Comparison of ENCODE assay signal across 28 mouse cellular contexts in the genomic region with DNA sequence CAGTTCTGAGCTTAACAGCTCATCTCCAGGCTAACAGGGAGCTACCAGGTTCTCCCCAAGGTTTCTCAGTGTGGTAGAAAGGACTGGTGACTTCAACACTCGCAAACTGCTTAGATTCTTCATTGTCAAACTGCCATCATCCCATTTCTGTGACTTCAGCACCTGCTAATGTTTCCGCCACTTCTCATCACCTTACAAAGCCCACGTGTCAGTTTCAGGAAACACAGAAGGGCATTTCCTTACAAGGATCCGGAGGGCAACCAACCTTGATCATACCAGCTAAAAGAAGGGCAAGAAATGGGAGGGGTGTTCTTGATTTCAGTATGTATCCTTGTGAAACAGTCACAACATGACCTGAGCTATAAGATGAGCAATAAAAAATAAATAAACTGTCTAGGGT. TPM values are rescaled to one million over a fixed set of nuclear protein-coding genes. Genes with fewer than 3 reads are reported as not detected.
DNase-seq lines count a peak whose midpoint lies in the region; ATAC-seq and TF ChIP-seq lines count a peak whose summit lies in the region.
"Had no signal": no experiment of that assay in that cellular context is flagged by ENCODE, and none has a peak within 500 bp of the region (broad histone marks: within the 10 kb centered on the region; RNA-seq: fewer than 3 reads in every experiment).

No protein-coding gene starts in this region.

- no peak overlapping the region for H3K4me3 ChIP-seq in midbrain, postnatal 0 days (ENCODE audit: low read depth, low read length)
- H3K4me3 ChIP-seq in midbrain, embryonic 13.5 days (replicated peaks) = no peak overlapping the region
- H3K4me3 ChIP-seq in olfactory bulb, adult 2 months (ENCODE audit: insufficient read depth, low read depth, low read length) = peak overlapping the region; percentile 35
- H3K4me3 ChIP-seq in forebrain, embryonic 15.5 days = no peak overlapping the region
- H3K4me3 ChIP-seq: embryonic facial prominence, embryonic 10.5 days; embryonic facial prominence, embryonic 13.5 days; erythroblast, embryonic 14.5 days; forebrain, embryonic 12.5 days; hindbrain, embryonic 12.5 days; hindbrain, embryonic 15.5 days; intestine, embryonic 15.5 days had no signal

- 0 out of 2 replicates have a peak, but pooled peaks cover 5% of the 10 kb centered on the region for H3K4me1 ChIP-seq in midbrain, postnatal 0 days (ENCODE audit: insufficient read depth, low read length)
- peaks cover 22% of the 10 kb centered on the region for H3K4me1 ChIP-seq in midbrain, embryonic 13.5 days (replicated peaks)
- peaks cover 14% of the 10 kb centered on the region for H3K4me1 ChIP-seq in olfactory bulb, adult 2 months (ENCODE audit: control insufficient read depth, insufficient read depth, low read length)
- H3K4me1 ChIP-seq in forebrain, embryonic 15.5 days = peaks cover 10% of the 10 kb centered on the region

- no peak for TF ChIP-seq CTCF in midbrain, postnatal 0 days (IDR thresholded peaks at IDR 0.05)
- no peak for TF ChIP-seq CTCF in olfactory bulb, adult 2 months (IDR thresholded peaks at IDR 0.05; ENCODE audit: insufficient read depth, low read depth, low read length)

- H3K27me3 ChIP-seq in midbrain, postnatal 0 days (ENCODE audit: insufficient read depth, low read length) = peaks cover 4% of the 10 kb centered on the region; the same call in 1 of the 2 replicates
- peaks cover 18% of the 10 kb centered on the region for H3K27me3 ChIP-seq in midbrain, embryonic 13.5 days
- no peaks in the 10 kb centered on the region for H3K27me3 ChIP-seq in forebrain, embryonic 15.5 days
- H3K27me3 ChIP-seq: embryonic facial prominence, embryonic 13.5 days; intestine, embryonic 15.5 days; Patski had no signal

- peak overlapping the region; percentile 6; the same call in 1 of the 2 replicates for H3K4me2 ChIP-seq in midbrain, postnatal 0 days (ENCODE audit: low read depth, low read length, poor library complexity, severe bottlenecking)
- no peak overlapping the region for H3K4me2 ChIP-seq in midbrain, embryonic 13.5 days (replicated peaks)
- no peak overlapping the region for H3K4me2 ChIP-seq in forebrain, embryonic 15.5 days (replicated peaks)
- H3K4me2 ChIP-seq: forebrain, embryonic 12.5 days; heart, embryonic 11.5 days; hindbrain, embryonic 12.5 days; intestine, embryonic 15.5 days had no signal

- ATAC-seq in midbrain, postnatal 0 days (ENCODE audit: low FRiP score) = no peak
- ATAC-seq in midbrain, embryonic 13.5 days = no peak
- ATAC-seq in forebrain, embryonic 15.5 days (replicated peaks) = no peak
- ATAC-seq: forebrain, embryonic 16.5 days; intestine, embryonic 15.5 days; Patski had no signal

- H3K36me3 ChIP-seq in midbrain, postnatal 0 days (ENCODE audit: insufficient read depth, low read length) = no peaks in the 10 kb centered on the region
- H3K36me3 ChIP-seq in midbrain, embryonic 13.5 days = no peaks in the 10 kb centered on the region
- H3K36me3 ChIP-seq in forebrain, embryonic 15.5 days = no peaks in the 10 kb centered on the region
- H3K36me3 ChIP-seq: forebrain, embryonic 12.5 days; hindbrain, embryonic 12.5 days; hindbrain, embryonic 15.5 days; intestine, embryonic 15.5 days had no signal

- no peak overlapping the region for H3K27ac ChIP-seq in midbrain, postnatal 0 days (ENCODE audit: low read depth, low read length)
- H3K27ac ChIP-seq in midbrain, embryonic 13.5 days = no peak overlapping the region
- H3K27ac ChIP-seq in olfactory bulb, adult 2 months (ENCODE audit: insufficient read depth, low read depth, low read length) = peak overlapping the region; percentile 80
- no peak overlapping the region for H3K27ac ChIP-seq in forebrain, embryonic 15.5 days (replicated peaks)
- H3K27ac ChIP-seq: embryonic facial prominence, embryonic 10.5 days; embryonic facial prominence, embryonic 13.5 days; forebrain, embryonic 12.5 days; hindbrain, embryonic 12.5 days; hindbrain, embryonic 15.5 days; intestine, embryonic 15.5 days had no signal

- no peaks in the 10 kb centered on the region for H3K9me3 ChIP-seq in midbrain, postnatal 0 days (ENCODE audit: low read length)
- H3K9me3 ChIP-seq in midbrain, embryonic 13.5 days = no peaks in the 10 kb centered on the region
- H3K9me3 ChIP-seq in forebrain, embryonic 15.5 days = no peaks in the 10 kb centered on the region
- H3K9me3 ChIP-seq: embryonic facial prominence, embryonic 10.5 days; embryonic facial prominence, embryonic 13.5 days; forebrain, embryonic 12.5 days; G1E; hindbrain, embryonic 12.5 days; hindbrain, embryonic 15.5 days; intestine, embryonic 15.5 days had no signal

- DNase-seq in midbrain, postnatal 0 days (ENCODE audit: low spot score) = no peak
- peak; percentile 43 for DNase-seq in CD4-positive helper T cell, adult 2 months (ENCODE audit: low read depth, low spot score)
- peak; percentile 20 for DNase-seq in T-cell, adult 2 months (ENCODE audit: low spot score)
- DNase-seq in frontal cortex, adult 2 months (ENCODE audit: extremely low spot score in 1 of 2, low spot score in 1 of 2) = no peak
- DNase-seq in right cerebral cortex, postnatal 36 days (ENCODE audit: low spot score in 2 of 2) = no peak
- DNase-seq: adrenal gland, adult 2 months; adrenal gland, postnatal 14 days; cerebellum, adult 11 months; cerebellum, adult 8-10 months; cerebellum, postnatal 10 days; cerebellum, postnatal 36 days; embryo, embryonic 11 days; gastrocnemius, postnatal 10 days; heart, adult 11 months had no signal

- no peak for TF ChIP-seq POLR2A in olfactory bulb, adult 2 months (IDR thresholded peaks at IDR 0.05; ENCODE audit: insufficient read depth, low read depth, low read length)

- H3K9ac ChIP-seq in midbrain, postnatal 0 days (replicated peaks; ENCODE audit: low read length, poor library complexity, severe bottlenecking) = no peak overlapping the region
- no peak overlapping the region for H3K9ac ChIP-seq in midbrain, embryonic 13.5 days (replicated peaks)
- no peak overlapping the region for H3K9ac ChIP-seq in forebrain, embryonic 15.5 days (replicated peaks)
- H3K9ac ChIP-seq: embryonic facial prominence, embryonic 13.5 days; forebrain, embryonic 12.5 days; hindbrain, embryonic 12.5 days; hindbrain, embryonic 15.5 days; intestine, embryonic 15.5 days had no signal

- 67% methylated on average over 4 of the region's 4 CpGs for WGBS in midbrain, postnatal 0 days
- WGBS in midbrain, embryonic 13.5 days = 73% methylated on average over 4 of the region's 4 CpGs
- 32% methylated on average over 4 of the region's 4 CpGs for WGBS in olfactory bulb, adult 2 months
- WGBS in forebrain, embryonic 15.5 days = 68% methylated on average over 4 of the region's 4 CpGs

RNA-seq across cellular contexts. Expression of gene Rasa2, which starts 2.3 kb away (rescaled TPM):
- total RNA-seq in midbrain, postnatal 0 days (2014; rRNA removed) = 13.4 and 16.7 TPM in 2 replicates
- 11.5 and 12.6 TPM in 2 replicates for polyA plus RNA-seq in midbrain, postnatal 0 days (2015; fragmentation: Nextera tagmentation; extraction: Ambion mirVana)
- 15.8 and 16.7 TPM in 2 replicates for polyA plus RNA-seq in midbrain, embryonic 13.5 days (2015; fragmentation: Nextera tagmentation; extraction: Ambion mirVana)
- not detected in 2 replicates for polyA plus RNA-seq in olfactory bulb, adult 2 months (2012; ENCODE audit: insufficient read depth, insufficient read length, low replicate concordance, missing spikeins)
- polyA plus RNA-seq in forebrain, embryonic 15.5 days (2015; fragmentation: Nextera tagmentation; extraction: Ambion mirVana) = 17.2 and 18.8 TPM in 2 replicates
- 26.8 and 28.6 TPM in 2 replicates for polyA plus RNA-seq in frontal cortex, adult 2 months (2012; rRNA removed)
- polyA plus RNA-seq: erythroblast, embryonic 14.5 days had no signal

Comparison
In these comparisons a context has a peak if more than half of its experiments do, and no peak if none do; other contexts are left out.
1. DNase-seq: peak in CD4-positive helper T cell, adult 2 months (single experiment) and T-cell, adult 2 months (single experiment); none in midbrain, postnatal 0 days (single experiment), frontal cortex, adult 2 months (0 of 2) and right cerebral cortex, postnatal 36 days (0 of 2).